Mouse (Mus musculus) midbrain, embryonic 14.5 days (tissue): ENCODE data around the gene Parvg. TPM values are rescaled to one million over a fixed set of nuclear protein-coding genes. Genes with fewer than 3 reads are reported as not detected.

Experiments used
- ATAC-seq: fragments of 200-750 bp; cut with Nextera tagmentation; 2 replicates; pipeline ENCODE4 v1.8.0; 2017; ENCODE audit warnings: moderate number of reproducible peaks, moderate library complexity; ENCODE audit not compliant: low FRiP score, low TSS enrichment
- DNase-seq: peaks from one replicate; pipeline ENCODE4 v3.0.0-alpha.2; 2015
- H3K27ac ChIP-seq: fragments of 300-500 bp; sonication (generic); replicated peaks from 2 replicates; pipeline ENCODE4 v1.5.1; 2014; ENCODE audit warnings: mild to moderate bottlenecking, low read depth, low read length, moderate library complexity
- H3K27me3 ChIP-seq: fragments of 300-500 bp; sonication (generic); 2 replicates; pipeline ENCODE4 v1.6.1; 2014; ENCODE audit warnings: low read length, control low read depth, mixed read lengths; ENCODE audit not compliant: control insufficient read depth, insufficient read depth
- H3K36me3 ChIP-seq: fragments of 300-500 bp; sonication (generic); 2 replicates; pipeline ENCODE4 v1.6.1; 2014; ENCODE audit warnings: low read length, control low read depth; ENCODE audit not compliant: control insufficient read depth, insufficient read depth
- H3K4me1 ChIP-seq: fragments of 300-500 bp; sonication (generic); 2 replicates; pipeline ENCODE4 v1.6.1; 2014; ENCODE audit warnings: mild to moderate bottlenecking, antibody characterized with exemption, low read length, control low read depth; ENCODE audit not compliant: control insufficient read depth, insufficient read depth
- H3K4me2 ChIP-seq: fragments of 300-500 bp; sonication (generic); 2 replicates; pipeline ENCODE4 v1.6.1; 2014; ENCODE audit warnings: mild to moderate bottlenecking, low read length, moderate library complexity
- H3K4me3 ChIP-seq: fragments of 300-500 bp; sonication (generic); replicated peaks from 2 replicates; pipeline ENCODE4 v1.5.1; 2014; ENCODE audit warnings: low read depth, low read length
- H3K9ac ChIP-seq: fragments of 300-500 bp; sonication (generic); replicated peaks from 2 replicates; pipeline ENCODE4 v1.6.1; 2014; ENCODE audit warnings: mild to moderate bottlenecking, low read length, moderate library complexity
- H3K9me3 ChIP-seq: fragments of 300-500 bp; sonication (generic); 2 replicates; pipeline ENCODE4 v1.6.1; 2016; ENCODE audit warnings: low read length, control low read depth, mixed read lengths; ENCODE audit not compliant: control insufficient read depth
- WGBS: fragments of 180-500 bp; shearing (Covaris S2); extraction: QIAGEN DNeasy Blood & Tissue Kit; methylation state at CpG from one replicate; pipeline ENCODE4 v1.1.7; 2014; 5-methylcytosine and 5-hydroxymethylcytosine counted together
- polyA plus RNA-seq: library from polyadenylated mRNA; unstranded; fragments of >200 nt; fragmentation: Nextera tagmentation; extraction: Ambion mirVana; gene quantifications from 2 replicates; pipeline ENCODE4 v1.2.1, GENCODE M21; 2014

Parvg gene
- polyA plus RNA-seq, 1 experiment from 2014 or later = 0.72 TPM

GRCm38 (mm10) chr15:84351915-84352844 lies 28.4 kb downstream of the Parvg start:
- ATAC-seq (no peak), DNase-seq (peak; percentile 40)
- no peak overlapping the region for H3K4me3 ChIP-seq
- H3K4me1 ChIP-seq = 0 out of 2 replicates have a peak, but pooled peaks cover 9% of the 10 kb centered on the region
- WGBS = 58% methylated on average over 21 of the region's 21 CpGs
- H3K4me2 ChIP-seq = no peak overlapping the region
- no peak overlapping the region for H3K9ac ChIP-seq
- H3K9me3 ChIP-seq = 0 out of 2 replicates have a peak, but pooled peaks cover 4% of the 10 kb centered on the region
- no peaks in the 10 kb centered on the region for H3K27me3 ChIP-seq
- 0 out of 2 replicates have a peak overlapping the region, but pooled peaks have one; percentile 20 for H3K27ac ChIP-seq
- H3K36me3 ChIP-seq = no peaks in the 10 kb centered on the region

DNA sequence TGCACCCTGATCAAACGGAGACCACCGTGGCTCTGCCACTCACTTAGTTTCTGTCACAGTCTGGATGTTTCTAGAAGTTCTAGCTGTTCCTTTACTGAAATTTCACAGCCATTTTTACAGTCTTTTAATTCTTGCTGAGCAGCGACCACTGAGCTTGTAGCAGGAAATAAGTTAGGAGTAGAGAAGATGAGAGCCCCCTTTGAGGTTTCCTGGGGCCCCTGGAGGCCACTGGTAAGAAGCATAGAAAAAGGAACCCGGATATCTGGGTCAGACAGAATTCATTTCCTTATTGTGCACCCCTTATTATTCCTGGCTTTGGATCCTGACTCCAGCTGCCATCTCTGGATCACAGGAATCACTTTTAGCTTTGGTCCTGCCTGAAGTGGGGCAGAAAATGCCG lies 31.3 kb downstream of the Parvg start:
- no peak for DNase-seq
- 78% methylated on average over 5 of the region's 5 CpGs for WGBS
- no peaks in the 10 kb centered on the region for H3K27me3 ChIP-seq
- H3K27ac ChIP-seq = no peak overlapping the region
- H3K4me1 ChIP-seq = peaks cover 12% of the 10 kb centered on the region
- no peak for ATAC-seq
- no peak overlapping the region for H3K4me2 ChIP-seq
- no peak overlapping the region for H3K9ac ChIP-seq
- H3K4me3 ChIP-seq = no peak overlapping the region
- H3K9me3 ChIP-seq = no peaks in the 10 kb centered on the region
- H3K36me3 ChIP-seq = no peaks in the 10 kb centered on the region

DNA sequence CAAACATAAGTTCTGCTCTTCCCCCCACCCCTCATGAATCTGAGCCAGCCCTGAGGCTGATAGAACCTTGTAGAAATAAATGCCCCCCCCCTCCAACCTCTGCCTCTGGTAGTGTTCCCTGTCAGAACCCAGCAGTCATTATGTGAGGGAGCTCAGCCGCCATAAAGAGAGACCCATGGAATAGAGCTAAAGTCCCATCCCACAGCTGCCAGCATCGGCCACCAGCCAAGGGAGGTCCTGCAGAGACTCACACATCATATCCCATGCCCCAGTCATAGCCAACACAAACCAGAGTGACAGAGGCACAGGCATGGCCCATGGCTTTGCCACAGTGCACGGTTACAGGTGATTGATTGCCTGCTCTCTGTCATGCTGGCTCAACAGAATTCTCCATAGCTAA lies 40.9 kb downstream of the Parvg start:
- H3K4me1 ChIP-seq = peaks cover 16% of the 10 kb centered on the region
- H3K9me3 ChIP-seq = no peaks in the 10 kb centered on the region
- no peaks in the 10 kb centered on the region for H3K27me3 ChIP-seq
- ATAC-seq = no peak
- no peaks in the 10 kb centered on the region for H3K36me3 ChIP-seq
- no peak overlapping the region for H3K4me2 ChIP-seq
- 92% methylated on average over 3 of the region's 3 CpGs for WGBS
- no peak overlapping the region for H3K9ac ChIP-seq
- H3K27ac ChIP-seq = no peak overlapping the region
- no peak for DNase-seq
- no peak overlapping the region for H3K4me3 ChIP-seq

DNA sequence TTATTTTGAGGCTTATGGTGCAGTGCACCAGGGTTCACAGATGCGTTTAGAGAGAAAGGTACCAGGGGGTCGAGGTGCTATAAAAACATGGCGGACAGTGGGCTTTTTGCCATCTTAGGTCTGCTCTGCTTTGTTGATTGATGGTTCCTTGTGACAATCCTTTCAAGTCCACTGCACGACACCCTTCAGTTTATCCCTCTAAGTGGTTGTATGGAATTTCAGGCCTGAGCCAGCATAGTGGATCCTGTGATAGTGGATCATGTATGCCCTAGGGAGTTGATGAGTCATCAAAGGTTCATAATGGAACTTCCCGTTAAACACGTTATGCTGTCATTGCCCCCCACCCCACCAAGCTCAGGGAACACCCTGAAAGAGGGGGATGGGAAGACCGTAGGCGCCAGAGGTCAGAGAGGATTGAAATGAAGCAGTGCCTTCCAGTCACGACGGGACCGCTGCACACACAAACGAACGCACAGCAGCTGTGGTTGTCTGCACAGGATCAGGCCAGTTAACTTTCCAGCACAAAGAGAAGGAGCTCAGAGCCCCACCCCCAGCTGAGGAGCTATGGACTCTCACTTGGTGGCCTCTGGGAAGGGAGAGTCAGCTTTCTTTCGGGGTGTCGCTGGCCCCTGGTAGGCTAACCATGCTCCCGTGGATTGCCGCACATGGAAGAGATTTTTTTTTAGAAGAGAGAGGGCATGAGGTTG lies 42.0 kb downstream of the Parvg start:
- no peak for DNase-seq
- Histone ChIP-seq H3K9me3 (no peaks in the 10 kb centered on the region), H3K4me3 (no peak overlapping the region), H3K9ac (no peak overlapping the region), H3K27ac (no peak overlapping the region), H3K4me1 (peaks cover 6% of the 10 kb centered on the region), H3K36me3 (no peaks in the 10 kb centered on the region), H3K4me2 (no peak overlapping the region), H3K27me3 (no peaks in the 10 kb centered on the region)
- WGBS = 76% methylated on average over 17 of the region's 17 CpGs
- no peak for ATAC-seq

GRCm38 (mm10) chr15:84366574-84366989 lies 42.8 kb downstream of the Parvg start:
- 88% methylated on average over 10 of the region's 10 CpGs for WGBS
- H3K4me1 ChIP-seq = no peaks in the 10 kb centered on the region
- H3K9ac ChIP-seq = no peak overlapping the region
- H3K4me3 ChIP-seq = no peak overlapping the region
- no peak for DNase-seq
- H3K36me3 ChIP-seq = no peaks in the 10 kb centered on the region
- no peaks in the 10 kb centered on the region for H3K9me3 ChIP-seq
- ATAC-seq = no peak
- no peak overlapping the region for H3K27ac ChIP-seq
- H3K4me2 ChIP-seq = no peak overlapping the region
- no peaks in the 10 kb centered on the region for H3K27me3 ChIP-seq

- 81% methylated on average over 8 of the region's 8 CpGs for WGBS
- no peak for ATAC-seq
Observed at GRCm38 (mm10) chr15:84367402-84367801, 43.6 kb downstream of the Parvg start.

GRCm38 (mm10) chr15:84372801-84373200 lies 49.0 kb downstream of the Parvg start:
- Histone ChIP-seq H3K4me2 (no peak overlapping the region), H3K4me1 (no peaks in the 10 kb centered on the region), H3K4me3 (no peak overlapping the region), H3K27ac (no peak overlapping the region), H3K36me3 (no peaks in the 10 kb centered on the region), H3K9me3 (peaks cover 11% of the 10 kb centered on the region), H3K9ac (no peak overlapping the region), H3K27me3 (no peaks in the 10 kb centered on the region)
- ATAC-seq = no peak
- WGBS = 57% methylated on average over 5 of the region's 5 CpGs
- DNase-seq = no peak

More at GRCm38 (mm10) chr15:84367402-84367801, 43.6 kb downstream of the Parvg start:
- Histone ChIP-seq H3K9ac (no peak overlapping the region), H3K4me2 (no peak overlapping the region), H3K36me3 (no peaks in the 10 kb centered on the region), H3K27me3 (no peaks in the 10 kb centered on the region), H3K4me1 (no peaks in the 10 kb centered on the region), H3K9me3 (no peaks in the 10 kb centered on the region), H3K27ac (no peak overlapping the region), H3K4me3 (no peak overlapping the region)
- DNase-seq = no peak

DNA sequence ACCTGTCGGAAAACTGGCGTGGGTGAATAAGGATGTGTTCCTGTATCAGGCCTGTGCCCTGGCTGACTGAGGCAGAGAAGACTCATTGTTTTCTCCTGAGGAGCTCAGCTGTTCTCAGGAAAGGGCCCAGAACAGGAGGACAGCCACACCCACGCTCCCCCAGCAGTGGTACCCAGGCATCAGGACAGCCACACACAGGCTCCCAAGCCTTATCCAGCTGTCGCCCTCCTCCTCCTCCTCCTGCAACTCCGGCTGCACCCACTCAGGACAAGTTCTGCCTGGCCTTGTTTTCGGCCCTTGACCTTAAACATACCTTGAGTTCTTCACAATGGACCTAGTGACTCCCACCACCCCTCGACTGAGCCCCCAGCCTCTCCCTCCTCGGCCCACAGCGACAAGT lies 54.9 kb downstream of the Parvg start:
- Histone ChIP-seq H3K27ac (no peak overlapping the region), H3K9me3 (peaks cover 11% of the 10 kb centered on the region), H3K36me3 (no peaks in the 10 kb centered on the region), H3K4me3 (no peak overlapping the region), H3K27me3 (no peaks in the 10 kb centered on the region), H3K4me2 (no peak overlapping the region), H3K9ac (no peak overlapping the region), H3K4me1 (no peaks in the 10 kb centered on the region)
- ATAC-seq (no peak), DNase-seq (no peak)
- 90% methylated on average over 9 of the region's 9 CpGs for WGBS
